Mouse (Mus musculus) kidney, adult 18-20 months (tissue): ENCODE results near the gene Prss33.
A peak's percentile ranks its signal among the peaks of the same experiment; 100 is the strongest.
"Not testable (repeated sequence)": the region's sequence is repeated elsewhere in the genome, so short reads cannot be mapped to it uniquely, and the experiment has no call there.

ENCODE experiments used
- DNase-seq: peaks from one replicate; pipeline ENCODE4 v3.0.0; 2021

Gene Prss33

GRCm38 (mm10) chr17:23836006-23836575 lies at the start of gene Prss33:
TSS of gene Prss33 (minus strand) at chr17:23836056.
- no peak for DNase-seq

GRCm38 (mm10) chr17:23880576-23880975 lies 44.7 kb upstream of the Prss33 start, which contains the start of the genes Dcpp1 and Dcpp2:
TSS of gene Dcpp1 (plus strand) at chr17:23880876.
TSS of gene Dcpp2 (plus strand) at chr17:23880880.
- not testable (repeated sequence) for DNase-seq

- DNase-seq, result no peak
Observed at GRCm38 (mm10) chr17:23877166-23877565, 41.3 kb upstream of the Prss33 start.

- no peak for DNase-seq
Observed at GRCm38 (mm10) chr17:23876741-23877140, 40.9 kb upstream of the Prss33 start.

- DNase-seq, result peak; percentile 67
Observed at GRCm38 (mm10) chr17:23873884-23874856, 38.3 kb upstream of the Prss33 start.

- no peak for DNase-seq
Observed at GRCm38 (mm10) chr17:23868513-23868912, 32.7 kb upstream of the Prss33 start.

GRCm38 (mm10) chr17:23867756-23868155 lies 31.9 kb upstream of the Prss33 start, which contains the start of gene Prss21:
TSS of gene Prss21 (plus strand) at chr17:23868056.
- no peak for DNase-seq

- no peak for DNase-seq
Observed at GRCm38 (mm10) chr17:23862926-23863325, 27.1 kb upstream of the Prss33 start.

GRCm38 (mm10) chr17:23857913-23858312 lies 22.1 kb upstream of the Prss33 start:
- no peak for DNase-seq

GRCm38 (mm10) chr17:23857193-23857592 lies 21.3 kb upstream of the Prss33 start:
- DNase-seq, result no peak

GRCm38 (mm10) chr17:23854229-23854765 lies 18.4 kb upstream of the Prss33 start:
- no peak for DNase-seq

- peak; percentile 61 for DNase-seq
Observed at GRCm38 (mm10) chr17:23853292-23853691, 17.4 kb upstream of the Prss33 start.

GRCm38 (mm10) chr17:23850853-23851749 lies 15.2 kb upstream of the Prss33 start:
- DNase-seq, result peak; percentile 71

GRCm38 (mm10) chr17:23850028-23850427 lies 14.2 kb upstream of the Prss33 start:
- no peak for DNase-seq

- DNase-seq, result peak; percentile 61
Observed at GRCm38 (mm10) chr17:23843812-23844273, 8.0 kb upstream of the Prss33 start, which contains the start of the genes Prss32 and Prss41. TSS of gene Prss32 (plus strand) at chr17:23843855. TSS of gene Prss41 (minus strand) at chr17:23844172.

GRCm38 (mm10) chr17:23843141-23843811 lies 7.4 kb upstream of the Prss33 start:
- DNase-seq, result no peak

- DNase-seq, result peak; percentile 74
Observed at GRCm38 (mm10) chr17:23841145-23841544, 5.3 kb upstream of the Prss33 start.

- DNase-seq, result no peak
Observed at GRCm38 (mm10) chr17:23831201-23831600, 4.7 kb downstream of the Prss33 start.

- DNase-seq, result peak; percentile 89
Observed at GRCm38 (mm10) chr17:23829064-23829619, 6.7 kb downstream of the Prss33 start, which contains the start of gene Elob. TSS of gene Elob (minus strand) at chr17:23829136.

- DNase-seq, result no peak
Observed at GRCm38 (mm10) chr17:23828271-23829001, 7.4 kb downstream of the Prss33 start.
